Mouse (Mus musculus): ENCODE measurements around the gene Gkn2.
A peak's percentile ranks its signal among the peaks of the same experiment; 100 is the strongest.

Gene Gkn2

GRCm38 (mm10) chr6:87399886-87400566 is 26.9 kb downstream of the Gkn2 start:
- no peak for DNase-seq

- no peak for DNase-seq
These were observed 28.3 kb downstream of the Gkn2 start for GRCm38 (mm10) chr6:87401456-87401855.

- no peak for DNase-seq
These were observed 38.9 kb downstream of the Gkn2 start for GRCm38 (mm10) chr6:87412011-87412410.

- peak; percentile 24 for DNase-seq
These were observed 49.1 kb downstream of the Gkn2 start for GRCm38 (mm10) chr6:87422304-87422703.

GRCm38 (mm10) chr6:87424037-87424816 is 51.1 kb downstream of the Gkn2 start:
- peak; percentile 33 for DNase-seq

- DNase-seq = no peak
These were observed 53.8 kb downstream of the Gkn2 start for GRCm38 (mm10) chr6:87426954-87427353.

GRCm38 (mm10) chr6:87427616-87428015 is 54.5 kb downstream of the Gkn2 start:
- DNase-seq = no peak

- no peak for DNase-seq
These were observed 55.4 kb downstream of the Gkn2 start, which contains the start of gene Bmp10 for GRCm38 (mm10) chr6:87428487-87429044. Gene Bmp10, plus strand, starts transcription at chr6:87428994.
